ENCODE assay signal across 8 mouse cellular contexts in genomic region chr3:104431848-104432159, GRCm38 (mm10).
DNase-seq lines count a peak whose midpoint lies in the region; ATAC-seq lines count a peak whose summit lies in the region.

No protein-coding gene starts in this region.

- H3K27ac ChIP-seq in hindbrain, embryonic 13.5 days: 0 out of 2 replicates have a peak overlapping the region, but pooled peaks have one; percentile 18
- H3K27ac ChIP-seq in hindbrain, embryonic 11.5 days (ENCODE audit: low read depth, low read length): no peak overlapping the region
- H3K27ac ChIP-seq in embryonic facial prominence, embryonic 11.5 days (replicated peaks; ENCODE audit: low read depth, low read length): no peak overlapping the region
- H3K27ac ChIP-seq in kidney, embryonic 16.5 days (ENCODE audit: low read length): peak overlapping the region; percentile 34; the same call in 1 of the 2 replicates

- ATAC-seq in hindbrain, embryonic 13.5 days (ENCODE audit: low FRiP score): no peak; the same call in 1 of the 2 replicates
- ATAC-seq in hindbrain, embryonic 11.5 days (ENCODE audit: low FRiP score): no peak
- ATAC-seq in embryonic facial prominence, embryonic 11.5 days (replicated peaks; ENCODE audit: insufficient number of reproducible peaks, low FRiP score, low TSS enrichment, low read depth): no peak
- ATAC-seq in kidney, embryonic 16.5 days (ENCODE audit: low FRiP score, low TSS enrichment): no peak

- H3K27me3 ChIP-seq in hindbrain, embryonic 13.5 days: 0 out of 2 replicates have a peak, but pooled peaks cover 4% of the 10 kb centered on the region
- no peaks in the 10 kb centered on the region for H3K27me3 ChIP-seq in hindbrain, embryonic 11.5 days (ENCODE audit: control insufficient read depth, insufficient read depth, low read length)
- H3K27me3 ChIP-seq in embryonic facial prominence, embryonic 11.5 days (ENCODE audit: control insufficient read depth, insufficient read depth, low read length): no peaks in the 10 kb centered on the region
- no peaks in the 10 kb centered on the region for H3K27me3 ChIP-seq in kidney, embryonic 16.5 days (ENCODE audit: insufficient read depth, low read length)

- no peaks in the 10 kb centered on the region for H3K9me3 ChIP-seq in hindbrain, embryonic 13.5 days
- H3K9me3 ChIP-seq in hindbrain, embryonic 11.5 days (ENCODE audit: control insufficient read depth, low read length): no peaks in the 10 kb centered on the region
- H3K9me3 ChIP-seq in embryonic facial prominence, embryonic 11.5 days (replicated peaks; ENCODE audit: control insufficient read depth, low read length): no peaks in the 10 kb centered on the region
- no peaks in the 10 kb centered on the region for H3K9me3 ChIP-seq in kidney, embryonic 16.5 days (ENCODE audit: low read length)

- WGBS in hindbrain, embryonic 13.5 days: 33% methylated on average over 10 of the region's 10 CpGs
- WGBS in hindbrain, embryonic 11.5 days: 42% methylated on average over 7 of the region's 10 CpGs
- 20% methylated on average over 10 of the region's 10 CpGs for WGBS in embryonic facial prominence, embryonic 11.5 days
- WGBS in kidney, embryonic 16.5 days: 15% methylated on average over 10 of the region's 10 CpGs

- no peaks in the 10 kb centered on the region for H3K36me3 ChIP-seq in hindbrain, embryonic 13.5 days
- H3K36me3 ChIP-seq in hindbrain, embryonic 11.5 days (ENCODE audit: control insufficient read depth, insufficient read depth, low read length): no peaks in the 10 kb centered on the region
- H3K36me3 ChIP-seq in embryonic facial prominence, embryonic 11.5 days (replicated peaks; ENCODE audit: control insufficient read depth, insufficient read depth, low read depth, low read length): no peaks in the 10 kb centered on the region
- H3K36me3 ChIP-seq in kidney, embryonic 16.5 days (ENCODE audit: insufficient read depth, low read length): no peaks in the 10 kb centered on the region

- H3K4me1 ChIP-seq in hindbrain, embryonic 13.5 days (replicated peaks): peaks cover 14% of the 10 kb centered on the region
- no peaks in the 10 kb centered on the region for H3K4me1 ChIP-seq in hindbrain, embryonic 11.5 days (replicated peaks; ENCODE audit: control insufficient read depth, insufficient read depth, low read length)
- no peaks in the 10 kb centered on the region for H3K4me1 ChIP-seq in embryonic facial prominence, embryonic 11.5 days (ENCODE audit: control insufficient read depth, insufficient read depth, low read length)
- H3K4me1 ChIP-seq in kidney, embryonic 16.5 days (ENCODE audit: insufficient read depth, low read length): peaks cover 17% of the 10 kb centered on the region

- no peak for DNase-seq in hindbrain, embryonic 11.5 days (ENCODE audit: low spot score)
- peak; percentile 25 for DNase-seq in embryonic facial prominence, embryonic 11.5 days (ENCODE audit: low spot score)
- DNase-seq in lung, postnatal 36 days: peak; percentile 48
- DNase-seq in urinary bladder, postnatal 36 days (ENCODE audit: low spot score in 2 of 2): no peak
- DNase-seq in cerebellum, postnatal 36 days: no peak
- DNase-seq in frontal cortex, adult 2 months (ENCODE audit: extremely low spot score in 1 of 2, low spot score in 1 of 2): no peak

- H3K4me2 ChIP-seq in hindbrain, embryonic 13.5 days: no peak overlapping the region
- H3K4me2 ChIP-seq in hindbrain, embryonic 11.5 days (replicated peaks; ENCODE audit: low read depth, low read length): no peak overlapping the region
- no peak overlapping the region for H3K4me2 ChIP-seq in embryonic facial prominence, embryonic 11.5 days (ENCODE audit: low read depth, low read length)
- H3K4me2 ChIP-seq in kidney, embryonic 16.5 days (replicated peaks; ENCODE audit: low read depth, low read length): 0 out of 2 replicates have a peak overlapping the region, but pooled peaks have one; percentile 5

- H3K4me3 ChIP-seq in hindbrain, embryonic 13.5 days: no peak overlapping the region
- no peak overlapping the region for H3K4me3 ChIP-seq in hindbrain, embryonic 11.5 days (ENCODE audit: low read depth, low read length)
- H3K4me3 ChIP-seq in embryonic facial prominence, embryonic 11.5 days (ENCODE audit: low read depth, low read length): no peak overlapping the region
- no peak overlapping the region for H3K4me3 ChIP-seq in kidney, embryonic 16.5 days (ENCODE audit: low read length)

- no peak overlapping the region for H3K9ac ChIP-seq in hindbrain, embryonic 13.5 days
- H3K9ac ChIP-seq in hindbrain, embryonic 11.5 days (ENCODE audit: low read depth, low read length): no peak overlapping the region
- H3K9ac ChIP-seq in embryonic facial prominence, embryonic 11.5 days (replicated peaks; ENCODE audit: low read length): no peak overlapping the region
- no peak overlapping the region for H3K9ac ChIP-seq in kidney, embryonic 16.5 days (replicated peaks; ENCODE audit: low read length)

Comparison
In these comparisons a context has a peak if more than half of its experiments do, and no peak if none do; other contexts are left out.
1. H3K27ac ChIP-seq: peak in hindbrain, embryonic 13.5 days (single experiment) and kidney, embryonic 16.5 days (single experiment); none in hindbrain, embryonic 11.5 days (single experiment) and embryonic facial prominence, embryonic 11.5 days (single experiment).
2. DNase-seq: peak in embryonic facial prominence, embryonic 11.5 days (single experiment) and lung, postnatal 36 days (single experiment); none in hindbrain, embryonic 11.5 days (single experiment), urinary bladder, postnatal 36 days (0 of 2), cerebellum, postnatal 36 days (0 of 2) and frontal cortex, adult 2 months (0 of 2).